Comparison of ENCODE assay signal across 11 mouse cellular contexts in genomic region chr2:74063777-74064176, GRCm38 (mm10).
DNase-seq lines count a peak whose midpoint lies in the region; ATAC-seq and TF ChIP-seq lines count a peak whose summit lies in the region.
"Had no signal": no experiment of that assay in that cellular context is flagged by ENCODE, and none has a peak within 500 bp of the region (broad histone marks: within the 10 kb centered on the region; RNA-seq: fewer than 3 reads in every experiment).

No protein-coding gene starts in this region.

- TF ChIP-seq CTCF in intestine, postnatal 0 days (IDR thresholded peaks at IDR 0.05; ENCODE audit: low read depth) = no peak

- no peaks in the 10 kb centered on the region for H3K4me1 ChIP-seq in midbrain, embryonic 11.5 days (ENCODE audit: control insufficient read depth, insufficient read depth, low read length)
- peaks cover 12% of the 10 kb centered on the region; the same call in 1 of the 2 replicates for H3K4me1 ChIP-seq in midbrain, embryonic 10.5 days
- peaks cover 21% of the 10 kb centered on the region for H3K4me1 ChIP-seq in forebrain, embryonic 16.5 days (replicated peaks; ENCODE audit: control insufficient read depth, insufficient read depth, low read length)
- no peaks in the 10 kb centered on the region for H3K4me1 ChIP-seq in heart, embryonic 11.5 days (ENCODE audit: control insufficient read depth, insufficient read depth, low read length)
- H3K4me1 ChIP-seq in intestine, postnatal 0 days (replicated peaks; ENCODE audit: control insufficient read depth, insufficient read depth, low read length) = 0 out of 2 replicates have a peak, but pooled peaks cover 2% of the 10 kb centered on the region
- H3K4me1 ChIP-seq: heart, embryonic 15.5 days; liver, embryonic 15.5 days had no signal

- H3K9me3 ChIP-seq in midbrain, embryonic 11.5 days (ENCODE audit: control insufficient read depth, low read length) = no peaks in the 10 kb centered on the region
- H3K9me3 ChIP-seq in midbrain, embryonic 10.5 days (replicated peaks) = no peaks in the 10 kb centered on the region
- no peaks in the 10 kb centered on the region for H3K9me3 ChIP-seq in forebrain, embryonic 16.5 days (ENCODE audit: control insufficient read depth, low read length)
- H3K9me3 ChIP-seq in heart, embryonic 11.5 days (replicated peaks; ENCODE audit: control insufficient read depth, low read length) = no peaks in the 10 kb centered on the region
- no peaks in the 10 kb centered on the region for H3K9me3 ChIP-seq in intestine, postnatal 0 days (ENCODE audit: control insufficient read depth)
- H3K9me3 ChIP-seq: G1E; heart, embryonic 15.5 days; liver, embryonic 15.5 days had no signal

- intact Hi-C loops in left cerebral cortex, postnatal 36 days (cut with DNase I) = loop anchor here (10.0 kb wide), 1 partner anchor 231 kb away; no protein-coding TSS in a partner anchor

- no peak overlapping the region for H3K4me3 ChIP-seq in midbrain, embryonic 11.5 days (ENCODE audit: low read depth, low read length)
- H3K4me3 ChIP-seq in midbrain, embryonic 10.5 days = no peak overlapping the region
- H3K4me3 ChIP-seq in forebrain, embryonic 16.5 days (replicated peaks; ENCODE audit: low read length) = peak overlapping the region; percentile 35
- no peak overlapping the region for H3K4me3 ChIP-seq in heart, embryonic 11.5 days (ENCODE audit: low read depth, low read length)
- H3K4me3 ChIP-seq in intestine, postnatal 0 days (ENCODE audit: low read depth, low read length) = no peak overlapping the region
- H3K4me3 ChIP-seq: heart, embryonic 15.5 days; liver, embryonic 15.5 days had no signal

- no peak overlapping the region for H3K27ac ChIP-seq in midbrain, embryonic 11.5 days (ENCODE audit: low read depth, low read length)
- no peak overlapping the region for H3K27ac ChIP-seq in midbrain, embryonic 10.5 days (replicated peaks)
- no peak overlapping the region for H3K27ac ChIP-seq in forebrain, embryonic 16.5 days (ENCODE audit: low read length)
- no peak overlapping the region for H3K27ac ChIP-seq in heart, embryonic 11.5 days (ENCODE audit: low read depth, low read length)
- no peak overlapping the region for H3K27ac ChIP-seq in intestine, postnatal 0 days (ENCODE audit: low read depth, low read length)
- H3K27ac ChIP-seq: heart, embryonic 15.5 days; liver, embryonic 15.5 days had no signal

- H3K27me3 ChIP-seq in midbrain, embryonic 11.5 days (ENCODE audit: control insufficient read depth, insufficient read depth, low read length) = no peaks in the 10 kb centered on the region
- peaks cover 14% of the 10 kb centered on the region for H3K27me3 ChIP-seq in midbrain, embryonic 10.5 days (ENCODE audit: low read depth, poor library complexity, severe bottlenecking)
- H3K27me3 ChIP-seq in forebrain, embryonic 16.5 days (replicated peaks; ENCODE audit: control insufficient read depth, insufficient read depth, low read length) = peaks cover 22% of the 10 kb centered on the region; the same call in 1 of the 2 replicates
- 0 out of 2 replicates have a peak, but pooled peaks cover 2% of the 10 kb centered on the region for H3K27me3 ChIP-seq in heart, embryonic 11.5 days (ENCODE audit: control insufficient read depth, insufficient read depth, low read length)
- H3K27me3 ChIP-seq in intestine, postnatal 0 days (replicated peaks; ENCODE audit: control insufficient read depth, insufficient read depth, low read length) = 0 out of 2 replicates have a peak, but pooled peaks cover 3% of the 10 kb centered on the region

- WGBS in midbrain, embryonic 11.5 days = 79% methylated on average over 15 of the region's 15 CpGs
- WGBS in midbrain, embryonic 10.5 days = 85% methylated on average over 15 of the region's 15 CpGs
- 18% methylated on average over 15 of the region's 15 CpGs for WGBS in forebrain, embryonic 16.5 days
- 81% methylated on average over 15 of the region's 15 CpGs for WGBS in heart, embryonic 11.5 days (ENCODE audit: insufficient replicate concordance)
- WGBS in intestine, postnatal 0 days = 79% methylated on average over 15 of the region's 15 CpGs

- peak; percentile 86 for DNase-seq in midbrain, embryonic 11.5 days (ENCODE audit: low spot score, missing footprints)
- no peak for DNase-seq in midbrain, embryonic 10.5 days (ENCODE audit: low spot score)
- peak; percentile 18 to 32 for DNase-seq in left cerebral cortex, postnatal 36 days (ENCODE audit: low spot score in 2 of 2)
- DNase-seq in right cerebral cortex, postnatal 14 days = peak; percentile 17
- no peak for DNase-seq in kidney, adult 8-10 months

- no peak overlapping the region for H3K9ac ChIP-seq in midbrain, embryonic 11.5 days (ENCODE audit: low read length)
- peak overlapping the region; percentile 52; the same call in 1 of the 2 replicates for H3K9ac ChIP-seq in forebrain, embryonic 16.5 days (replicated peaks; ENCODE audit: low read depth, low read length)
- no peak overlapping the region for H3K9ac ChIP-seq in heart, embryonic 11.5 days (ENCODE audit: low read depth, low read length)
- no peak overlapping the region for H3K9ac ChIP-seq in intestine, postnatal 0 days (ENCODE audit: low read depth, low read length)
- H3K9ac ChIP-seq: heart, embryonic 15.5 days; liver, embryonic 15.5 days had no signal

- H3K36me3 ChIP-seq in midbrain, embryonic 11.5 days (ENCODE audit: control insufficient read depth, insufficient read depth, low read length) = no peaks in the 10 kb centered on the region
- H3K36me3 ChIP-seq in midbrain, embryonic 10.5 days = no peaks in the 10 kb centered on the region
- H3K36me3 ChIP-seq in forebrain, embryonic 16.5 days (ENCODE audit: control insufficient read depth, insufficient read depth) = no peaks in the 10 kb centered on the region
- H3K36me3 ChIP-seq in heart, embryonic 11.5 days (ENCODE audit: control insufficient read depth, insufficient read depth, low read length) = no peaks in the 10 kb centered on the region
- H3K36me3 ChIP-seq in intestine, postnatal 0 days (ENCODE audit: control insufficient read depth, insufficient read depth) = no peaks in the 10 kb centered on the region
- H3K36me3 ChIP-seq: G1E; heart, embryonic 15.5 days; liver, embryonic 15.5 days had no signal

- ATAC-seq in midbrain, embryonic 11.5 days (ENCODE audit: low FRiP score) = no peak
- ATAC-seq in forebrain, embryonic 16.5 days = peak; percentile 94
- ATAC-seq in heart, embryonic 11.5 days (replicated peaks; ENCODE audit: insufficient number of reproducible peaks, low FRiP score, low TSS enrichment) = no peak
- ATAC-seq in intestine, postnatal 0 days = no peak

- no peak overlapping the region for H3K4me2 ChIP-seq in midbrain, embryonic 11.5 days
- H3K4me2 ChIP-seq in forebrain, embryonic 16.5 days (ENCODE audit: low read length) = peak overlapping the region; percentile 58
- H3K4me2 ChIP-seq in heart, embryonic 11.5 days = no peak overlapping the region
- no peak overlapping the region for H3K4me2 ChIP-seq in intestine, postnatal 0 days (replicated peaks; ENCODE audit: low read depth)
- H3K4me2 ChIP-seq: heart, embryonic 15.5 days; liver, embryonic 15.5 days had no signal

Comparison
In these comparisons a context has a peak if more than half of its experiments do, and no peak if none do; other contexts are left out.
1. DNase-seq: peak in midbrain, embryonic 11.5 days (single experiment), left cerebral cortex, postnatal 36 days (2 of 2) and right cerebral cortex, postnatal 14 days (single experiment); none in midbrain, embryonic 10.5 days (single experiment) and kidney, adult 8-10 months (0 of 2).